Mouse (Mus musculus) G1E (cell line): ENCODE measurements around the gene E2f1.

Source experiments
- CTCF ChIP-seq: IDR thresholded peaks from 2 replicates; pipeline ENCODE4 v1.5.1; 2012; ENCODE audit warnings: low read depth, low read length, inconsistent platforms, mixed read lengths
- GATA1 ChIP-seq: IDR thresholded peaks from 2 replicates; pipeline ENCODE4 v1.6.1; 2012; ENCODE audit warnings: borderline replicate concordance, low read length, inconsistent platforms, mixed read lengths
- POLR2AphosphoS5 ChIP-seq: IDR thresholded peaks from 2 replicates; pipeline ENCODE4 v1.6.1; 2012; ENCODE audit warnings: low read depth, low read length, inconsistent platforms; ENCODE audit not compliant: insufficient replicate concordance
- TAL1 ChIP-seq: conservative IDR thresholded peaks from 2 replicates; pipeline ENCODE4 v1.6.1; 2012; ENCODE audit warnings: low read depth, low read length, inconsistent platforms, mixed read lengths

- no peak for TF ChIP-seq TAL1
- no peak for TF ChIP-seq GATA1
- no peak for TF ChIP-seq CTCF
- TF ChIP-seq POLR2AphosphoS5, result no peak
Measured at GRCm38 (mm10) chr2:154574271-154574670, 4.6 kb upstream of the E2f1 start.
